Mouse (Mus musculus) heart, embryonic 14.5 days (tissue): ENCODE data around the gene Saa3. TPM values are rescaled to one million over a fixed set of nuclear protein-coding genes. Genes with fewer than 3 reads are reported as not detected.
"Not testable (repeated sequence)": the region's sequence is repeated elsewhere in the genome, so short reads cannot be mapped to it uniquely, and the experiment has no call there.

Source experiments
- ATAC-seq: fragments of 200-750 bp; cut with Nextera tagmentation; 2 replicates; pipeline ENCODE4 v1.8.0; 2017; ENCODE audit warnings: low read depth, moderate TSS enrichment; ENCODE audit not compliant: insufficient number of reproducible peaks, insufficient read depth, low FRiP score
- H3K27ac ChIP-seq, 2 experiments: fragments of 200-500 bp in 1 of 2; fragments of 300-500 bp in 1 of 2; sonication (generic) in 1 of 2; replicated peaks in 1 of 2; 2 replicates each; pipeline ENCODE4 v1.5.1; 2012 to 2014; ENCODE audit warnings: low read depth in 2 of 2, low read length in 2 of 2, control low read depth in 1 of 2, mild to moderate bottlenecking in 1 of 2, mixed read lengths in 1 of 2; ENCODE audit not compliant: control insufficient read depth in 1 of 2, insufficient read depth in 1 of 2
- H3K27me3 ChIP-seq: fragments of 300-500 bp; sonication (generic); 2 replicates; pipeline ENCODE4 v1.6.1; 2014; ENCODE audit warnings: mild to moderate bottlenecking, low read length, control low read depth; ENCODE audit not compliant: control insufficient read depth, insufficient read depth
- H3K36me3 ChIP-seq: fragments of 300-500 bp; sonication (generic); 2 replicates; pipeline ENCODE4 v1.6.1; 2014; ENCODE audit warnings: mild to moderate bottlenecking, control low read depth, low read length, mixed read lengths; ENCODE audit not compliant: control insufficient read depth, insufficient read depth
- H3K4me1 ChIP-seq, 2 experiments: fragments of 200-500 bp in 1 of 2; fragments of 300-500 bp in 1 of 2; sonication (generic) in 1 of 2; 2 replicates each; pipeline ENCODE4 v1.6.1; 2012 to 2014; ENCODE audit warnings: low read length in 2 of 2, control low read depth in 1 of 2, mixed read lengths in 1 of 2; ENCODE audit not compliant: control insufficient read depth in 2 of 2, insufficient read depth in 2 of 2
- H3K4me2 ChIP-seq: fragments of 300-500 bp; sonication (generic); 2 replicates; pipeline ENCODE4 v1.6.1; 2014; ENCODE audit warnings: mild to moderate bottlenecking, low read length
- H3K4me3 ChIP-seq, 2 experiments: fragments of 200-500 bp in 1 of 2; fragments of 300-500 bp in 1 of 2; sonication (generic) in 1 of 2; 2 replicates each; pipeline ENCODE4 v1.5.1; 2012 to 2014; ENCODE audit warnings: low read length in 2 of 2, mild to moderate bottlenecking in 2 of 2, control low read depth in 1 of 2, low read depth in 1 of 2, moderate library complexity in 1 of 2; ENCODE audit not compliant: control insufficient read depth in 1 of 2, insufficient read depth in 1 of 2
- H3K9ac ChIP-seq: fragments of 300-500 bp; sonication (generic); 2 replicates; pipeline ENCODE4 v1.6.1; 2014; ENCODE audit warnings: mild to moderate bottlenecking, low read length
- H3K9me3 ChIP-seq: fragments of 300-500 bp; sonication (generic); 2 replicates; pipeline ENCODE4 v1.6.1; 2016; ENCODE audit warnings: low read length, control low read depth; ENCODE audit not compliant: control insufficient read depth
- WGBS: fragments of 180-500 bp; shearing (Covaris S2); extraction: QIAGEN DNeasy Blood & Tissue Kit; methylation state at CpG from one replicate; pipeline ENCODE4 v1.1.7; 2014; 5-methylcytosine and 5-hydroxymethylcytosine counted together
- polyA plus RNA-seq: library from polyadenylated mRNA; unstranded; fragments of >200 nt; fragmentation: Nextera tagmentation; extraction: Ambion mirVana; gene quantifications from 2 replicates; pipeline ENCODE4 v1.2.1, GENCODE M21; 2014

Gene Saa3
- polyA plus RNA-seq, 1 experiment from 2014 or later, result not detected

GRCm38 (mm10) chr7:46710390-46710844 lies 5.1 kb downstream of the Saa3 start, which contains the start of gene Saal1:
Gene Saal1 (minus strand): TSS chr7:46710680.
- Histone ChIP-seq H3K4me2 (peak within 1 kb of the TSS; percentile 76), H3K27me3 (no peaks in the 10 kb centered on the region), H3K9ac (peak within 1 kb of the TSS; percentile 86), H3K4me3 (peak within 1 kb of the TSS; percentile 64 to 77), H3K9me3 (no peaks in the 10 kb centered on the region), H3K27ac (peak within 1 kb of the TSS in 1 of 2 experiments; percentile 31; a peak in 1 of 4 replicates), H3K4me1 (peaks cover 0 to 8% of the 10 kb centered on the region in 2 experiments; a peak in 2 of 4 replicates), H3K36me3 (peaks cover 30% of the 10 kb centered on the region)
- 0% methylated on average over 38 of the region's 38 CpGs for WGBS
- peak; percentile 93 for ATAC-seq

GRCm38 (mm10) chr7:46700521-46701025 lies 14.9 kb downstream of the Saa3 start:
- Histone ChIP-seq H3K9ac (no peak overlapping the region), H3K4me2 (no peak overlapping the region), H3K4me3 (no peak overlapping the region), H3K9me3 (no peaks in the 10 kb centered on the region), H3K27me3 (no peaks in the 10 kb centered on the region), H3K27ac (no peak overlapping the region), H3K4me1 (no peaks in the 10 kb centered on the region), H3K36me3 (peaks cover 88% of the 10 kb centered on the region)
- 92% methylated on average over 6 of the region's 6 CpGs for WGBS
- ATAC-seq, result no peak

- H3K4me3 ChIP-seq, result no peak overlapping the region
- 42% methylated on average over 1 of the region's 1 CpGs for WGBS
- ATAC-seq, result no peak
- no peaks in the 10 kb centered on the region for H3K4me1 ChIP-seq
- H3K9me3 ChIP-seq, result no peaks in the 10 kb centered on the region
- no peaks in the 10 kb centered on the region for H3K27me3 ChIP-seq
- H3K4me2 ChIP-seq, result no peak overlapping the region
- H3K9ac ChIP-seq, result no peak overlapping the region
- no peak overlapping the region for H3K27ac ChIP-seq
- peaks cover 67% of the 10 kb centered on the region for H3K36me3 ChIP-seq
These were observed 18.7 kb downstream of the Saa3 start for GRCm38 (mm10) chr7:46696754-46697153.

GRCm38 (mm10) chr7:46686827-46687226 lies 28.7 kb downstream of the Saa3 start:
- 85% methylated on average over 5 of the region's 5 CpGs for WGBS
- H3K4me2 ChIP-seq, result no peak overlapping the region
- no peak overlapping the region for H3K4me3 ChIP-seq
- H3K36me3 ChIP-seq, result peaks cover 38% of the 10 kb centered on the region
- H3K27me3 ChIP-seq, result no peaks in the 10 kb centered on the region
- ATAC-seq, result no peak
- H3K27ac ChIP-seq, result no peak overlapping the region
- no peaks in the 10 kb centered on the region for H3K9me3 ChIP-seq
- no peak overlapping the region for H3K9ac ChIP-seq
- no peaks in the 10 kb centered on the region for H3K4me1 ChIP-seq

DNA sequence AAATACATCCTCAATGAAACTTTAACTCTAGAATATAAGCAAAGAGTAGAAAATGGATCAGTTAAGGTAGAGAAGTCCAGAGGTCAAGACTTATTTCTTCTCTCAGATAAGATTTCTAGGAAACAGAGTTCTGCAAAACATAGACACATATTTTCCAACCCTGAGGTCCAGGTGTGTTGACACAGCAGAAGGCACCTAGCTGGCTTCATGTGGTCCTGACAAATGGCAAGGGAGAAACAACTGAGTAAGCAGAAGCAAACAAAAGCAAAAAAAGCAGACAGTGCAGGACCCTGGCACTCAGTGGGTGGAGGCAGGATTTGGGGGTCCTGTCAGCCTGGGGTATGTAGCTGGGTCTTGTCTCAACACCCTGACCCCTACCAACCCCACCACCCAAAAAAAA lies 34.8 kb downstream of the Saa3 start:
- Histone ChIP-seq H3K36me3 (no peaks in the 10 kb centered on the region), H3K9me3 (no peaks in the 10 kb centered on the region), H3K4me2 (no peak overlapping the region), H3K4me1 (no peaks in the 10 kb centered on the region), H3K27me3 (no peaks in the 10 kb centered on the region), H3K27ac (no peak overlapping the region), H3K4me3 (no peak overlapping the region), H3K9ac (no peak overlapping the region)
- no peak for ATAC-seq

DNA sequence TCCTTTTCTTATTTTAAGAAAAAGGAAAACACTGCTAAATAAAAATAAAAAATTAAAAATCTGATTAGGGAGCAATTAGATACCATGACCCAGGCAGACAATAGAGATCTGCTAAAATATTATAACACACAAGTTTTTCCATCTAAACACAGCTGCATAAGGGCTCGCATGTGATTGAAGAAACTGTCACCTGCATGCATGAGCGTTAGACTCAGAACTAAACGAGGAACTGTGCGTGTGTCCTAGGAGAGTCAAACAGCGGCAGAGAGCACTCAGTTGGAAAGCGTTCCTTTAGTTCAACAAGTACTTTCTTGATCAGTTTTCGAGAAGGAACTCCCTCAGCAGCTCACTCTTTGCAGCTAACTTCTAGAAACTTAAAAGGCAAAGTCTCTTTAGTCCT lies 36.5 kb downstream of the Saa3 start:
- not testable (repeated sequence) for H3K36me3 ChIP-seq, H3K4me1 ChIP-seq, H3K4me3 ChIP-seq, ATAC-seq, H3K9me3 ChIP-seq, H3K27ac ChIP-seq, H3K4me2 ChIP-seq, H3K9ac ChIP-seq, H3K27me3 ChIP-seq
- 76% methylated on average over 7 of the region's 7 CpGs for WGBS

GRCm38 (mm10) chr7:46678417-46678816 lies 37.1 kb downstream of the Saa3 start:
- WGBS, result 80% methylated on average over 3 of the region's 3 CpGs
- Histone ChIP-seq H3K9ac (no peak overlapping the region), H3K9me3 (no peaks in the 10 kb centered on the region), H3K4me2 (no peak overlapping the region), H3K27ac (no peak overlapping the region), H3K4me1 (no peaks in the 10 kb centered on the region), H3K36me3 (no peaks in the 10 kb centered on the region), H3K4me3 (no peak overlapping the region), H3K27me3 (no peaks in the 10 kb centered on the region)
- no peak for ATAC-seq

- ATAC-seq, result no peak
- Histone ChIP-seq H3K9ac (no peak overlapping the region), H3K9me3 (no peaks in the 10 kb centered on the region), H3K27me3 (no peaks in the 10 kb centered on the region), H3K27ac (no peak overlapping the region), H3K4me3 (no peak overlapping the region), H3K4me2 (no peak overlapping the region), H3K36me3 (no peaks in the 10 kb centered on the region), H3K4me1 (no peaks in the 10 kb centered on the region)
- 54% methylated on average over 5 of the region's 5 CpGs for WGBS
These were observed 38.6 kb downstream of the Saa3 start for GRCm38 (mm10) chr7:46676808-46677360.
